Mouse (Mus musculus) hindbrain, embryonic 15.5 days (tissue): ENCODE results near the gene Nuak1. TPM values are rescaled to one million over a fixed set of nuclear protein-coding genes. Genes with fewer than 3 reads are reported as not detected.

Experiments
- ATAC-seq: fragments of 200-750 bp; cut with Nextera tagmentation; 2 replicates; pipeline ENCODE4 v1.8.0; 2017; ENCODE audit warnings: low read depth, moderate number of reproducible peaks, moderate TSS enrichment; ENCODE audit not compliant: low FRiP score
- H3K27ac ChIP-seq: fragments of 300-500 bp; sonication (generic); replicated peaks from 2 replicates; pipeline ENCODE4 v1.5.1; 2015; ENCODE audit warnings: mild to moderate bottlenecking, inconsistent platforms
- H3K27me3 ChIP-seq: fragments of 300-500 bp; sonication (generic); 2 replicates; pipeline ENCODE4 v1.6.1; 2015; ENCODE audit warnings: control low read depth, inconsistent platforms
- H3K36me3 ChIP-seq: fragments of 300-500 bp; sonication (generic); 2 replicates; pipeline ENCODE4 v1.6.1; 2015; ENCODE audit warnings: control low read depth, inconsistent platforms
- H3K4me1 ChIP-seq: fragments of 300-500 bp; sonication (generic); replicated peaks from 2 replicates; pipeline ENCODE4 v1.6.1; 2015; ENCODE audit warnings: control low read depth, inconsistent platforms
- H3K4me2 ChIP-seq: fragments of 300-500 bp; sonication (generic); 2 replicates; pipeline ENCODE4 v1.6.1; 2015; ENCODE audit warnings: moderate library complexity, mild to moderate bottlenecking, inconsistent platforms
- H3K4me3 ChIP-seq: fragments of 300-500 bp; sonication (generic); 2 replicates; pipeline ENCODE4 v1.5.1; 2015; ENCODE audit warnings: mild to moderate bottlenecking, inconsistent platforms
- H3K9ac ChIP-seq: fragments of 300-500 bp; sonication (generic); 2 replicates; pipeline ENCODE4 v1.6.1; 2015; ENCODE audit warnings: inconsistent platforms
- H3K9me3 ChIP-seq: fragments of 300-500 bp; sonication (generic); 2 replicates; pipeline ENCODE4 v1.6.1; 2016; ENCODE audit warnings: control low read depth, inconsistent platforms
- WGBS: fragments of 180-500 bp; shearing (Covaris S2); methylation state at CpG from one replicate; pipeline ENCODE4 v1.1.7; 2015; 5-methylcytosine and 5-hydroxymethylcytosine counted together
- polyA plus RNA-seq: library from polyadenylated mRNA; unstranded; fragments of >200 nt; fragmentation: Nextera tagmentation; extraction: Ambion mirVana; gene quantifications from 2 replicates; pipeline ENCODE4 v1.2.1, GENCODE M21; 2015

Nuak1 gene
- polyA plus RNA-seq, 1 experiment from 2014 or later, result 5.2 TPM

GRCm38 (mm10) chr10:84371681-84372160 lies 68.7 kb downstream of the Nuak1 start:
- ATAC-seq, result peak; percentile 43; the same call in 1 of the 2 replicates
- H3K27me3 ChIP-seq, result no peaks in the 10 kb centered on the region
- whole genome bisulfite sequencing, result 22% methylated on average over 10 of the region's 10 CpGs
- peaks cover 16% of the 10 kb centered on the region; the same call in 1 of the 2 replicates for H3K36me3 ChIP-seq
- H3K4me2 ChIP-seq, result peak overlapping the region; percentile 28
- H3K4me1 ChIP-seq, result peaks cover 19% of the 10 kb centered on the region
- H3K27ac ChIP-seq, result no peak overlapping the region
- no peak overlapping the region for H3K9ac ChIP-seq
- H3K4me3 ChIP-seq, result no peak overlapping the region
- no peaks in the 10 kb centered on the region for H3K9me3 ChIP-seq

- no peak overlapping the region for H3K27ac ChIP-seq
- no peaks in the 10 kb centered on the region for H3K27me3 ChIP-seq
- peaks cover 19% of the 10 kb centered on the region for H3K4me1 ChIP-seq
- WGBS, result 64% methylated on average over 4 of the region's 4 CpGs
- H3K36me3 ChIP-seq, result peaks cover 16% of the 10 kb centered on the region; the same call in 1 of the 2 replicates
- H3K9ac ChIP-seq, result no peak overlapping the region
- no peaks in the 10 kb centered on the region for H3K9me3 ChIP-seq
- H3K4me3 ChIP-seq, result no peak overlapping the region
- no peak overlapping the region for H3K4me2 ChIP-seq
- ATAC-seq, result no peak
Measured at GRCm38 (mm10) chr10:84371230-84371629, 69.2 kb downstream of the Nuak1 start.

- Histone ChIP-seq H3K4me2 (no peak overlapping the region), H3K9me3 (no peaks in the 10 kb centered on the region), H3K4me3 (no peak overlapping the region), H3K36me3 (peaks cover 12% of the 10 kb centered on the region; the same call in 1 of the 2 replicates), H3K27me3 (no peaks in the 10 kb centered on the region), H3K27ac (no peak overlapping the region), H3K9ac (no peak overlapping the region), H3K4me1 (peaks cover 19% of the 10 kb centered on the region)
- 92% methylated on average over 11 of the region's 11 CpGs for WGBS
- ATAC-seq, result no peak
Measured at GRCm38 (mm10) chr10:84369646-84370314, 70.6 kb downstream of the Nuak1 start.

- Histone ChIP-seq H3K4me2 (no peak overlapping the region), H3K9me3 (no peaks in the 10 kb centered on the region), H3K27me3 (no peaks in the 10 kb centered on the region), H3K4me1 (peaks cover 19% of the 10 kb centered on the region), H3K9ac (no peak overlapping the region), H3K4me3 (no peak overlapping the region), H3K27ac (no peak overlapping the region), H3K36me3 (no peaks in the 10 kb centered on the region)
- WGBS, result 90% methylated on average over 3 of the region's 3 CpGs
- ATAC-seq, result no peak
Measured at GRCm38 (mm10) chr10:84368185-84368584, 72.2 kb downstream of the Nuak1 start.

- Histone ChIP-seq H3K27ac (no peak overlapping the region), H3K4me2 (no peak overlapping the region), H3K36me3 (no peaks in the 10 kb centered on the region), H3K27me3 (no peaks in the 10 kb centered on the region), H3K9ac (no peak overlapping the region), H3K4me1 (no peaks in the 10 kb centered on the region), H3K4me3 (no peak overlapping the region), H3K9me3 (no peaks in the 10 kb centered on the region)
- no peak for ATAC-seq
- WGBS, result 88% methylated on average over 7 of the region's 7 CpGs
Measured at GRCm38 (mm10) chr10:84365166-84365865, 75.1 kb downstream of the Nuak1 start.

- no peak overlapping the region for H3K4me3 ChIP-seq
- H3K36me3 ChIP-seq, result no peaks in the 10 kb centered on the region
- H3K9ac ChIP-seq, result no peak overlapping the region
- no peaks in the 10 kb centered on the region for H3K9me3 ChIP-seq
- H3K27me3 ChIP-seq, result no peaks in the 10 kb centered on the region
- H3K27ac ChIP-seq, result no peak overlapping the region
- H3K4me2 ChIP-seq, result no peak overlapping the region
- no peaks in the 10 kb centered on the region for H3K4me1 ChIP-seq
- ATAC-seq, result no peak
- 91% methylated on average over 7 of the region's 7 CpGs for WGBS
Measured at GRCm38 (mm10) chr10:84363833-84364232, 76.6 kb downstream of the Nuak1 start.

GRCm38 (mm10) chr10:84360953-84361352 lies 79.4 kb downstream of the Nuak1 start:
- no peaks in the 10 kb centered on the region for H3K36me3 ChIP-seq
- H3K27me3 ChIP-seq, result no peaks in the 10 kb centered on the region
- no peaks in the 10 kb centered on the region for H3K9me3 ChIP-seq
- H3K27ac ChIP-seq, result no peak overlapping the region
- 97% methylated on average over 4 of the region's 4 CpGs for WGBS
- no peak for ATAC-seq
- no peak overlapping the region for H3K9ac ChIP-seq
- H3K4me2 ChIP-seq, result no peak overlapping the region
- no peak overlapping the region for H3K4me3 ChIP-seq
- H3K4me1 ChIP-seq, result no peaks in the 10 kb centered on the region

- Histone ChIP-seq H3K27ac (no peak overlapping the region), H3K9ac (no peak overlapping the region), H3K9me3 (no peaks in the 10 kb centered on the region), H3K36me3 (no peaks in the 10 kb centered on the region), H3K4me3 (no peak overlapping the region), H3K4me1 (no peaks in the 10 kb centered on the region), H3K27me3 (no peaks in the 10 kb centered on the region), H3K4me2 (no peak overlapping the region)
- ATAC-seq, result no peak
- WGBS, result 92% methylated on average over 9 of the region's 9 CpGs
Measured at GRCm38 (mm10) chr10:84360391-84360790, 80.0 kb downstream of the Nuak1 start.

GRCm38 (mm10) chr10:84358738-84359120 lies 81.7 kb downstream of the Nuak1 start:
- Histone ChIP-seq H3K27ac (peak overlapping the region; percentile 63; the same call in 1 of the 2 replicates), H3K9ac (no peak overlapping the region), H3K4me2 (no peak overlapping the region), H3K27me3 (no peaks in the 10 kb centered on the region), H3K36me3 (no peaks in the 10 kb centered on the region), H3K4me3 (no peak overlapping the region), H3K4me1 (no peaks in the 10 kb centered on the region), H3K9me3 (no peaks in the 10 kb centered on the region)
- WGBS, result 91% methylated on average over 4 of the region's 4 CpGs
- ATAC-seq, result no peak

- Histone ChIP-seq H3K4me3 (no peak overlapping the region), H3K9me3 (no peaks in the 10 kb centered on the region), H3K27me3 (no peaks in the 10 kb centered on the region), H3K27ac (peak overlapping the region; percentile 63), H3K9ac (no peak overlapping the region), H3K4me2 (no peak overlapping the region), H3K36me3 (no peaks in the 10 kb centered on the region), H3K4me1 (no peaks in the 10 kb centered on the region)
- 55% methylated on average over 4 of the region's 4 CpGs for WGBS
- peak; percentile 96 for ATAC-seq
Measured at GRCm38 (mm10) chr10:84357997-84358737, 82.2 kb downstream of the Nuak1 start.

GRCm38 (mm10) chr10:84357593-84357992 lies 82.8 kb downstream of the Nuak1 start:
- Histone ChIP-seq H3K4me3 (no peak overlapping the region), H3K9ac (no peak overlapping the region), H3K27me3 (no peaks in the 10 kb centered on the region), H3K9me3 (no peaks in the 10 kb centered on the region), H3K36me3 (no peaks in the 10 kb centered on the region), H3K4me1 (no peaks in the 10 kb centered on the region), H3K4me2 (no peak overlapping the region), H3K27ac (peak overlapping the region; percentile 63)
- no peak; the same call in 1 of the 2 replicates for ATAC-seq
- WGBS, result 76% methylated on average over 4 of the region's 4 CpGs

GRCm38 (mm10) chr10:84354323-84354722 lies 86.1 kb downstream of the Nuak1 start:
- no peaks in the 10 kb centered on the region for H3K27me3 ChIP-seq
- H3K9me3 ChIP-seq, result no peaks in the 10 kb centered on the region
- ATAC-seq, result no peak
- H3K4me1 ChIP-seq, result no peaks in the 10 kb centered on the region
- WGBS, result 75% methylated on average over 6 of the region's 6 CpGs
- no peak overlapping the region for H3K9ac ChIP-seq
- no peak overlapping the region for H3K4me3 ChIP-seq
- H3K36me3 ChIP-seq, result no peaks in the 10 kb centered on the region
- H3K27ac ChIP-seq, result no peak overlapping the region
- no peak overlapping the region for H3K4me2 ChIP-seq
